Mouse (Mus musculus) forebrain, embryonic 13.5 days (tissue): ENCODE measurements around the gene Acat3. TPM values are rescaled to one million over a fixed set of nuclear protein-coding genes. Genes with fewer than 3 reads are reported as not detected.
"Not testable (repeated sequence)": the region's sequence is repeated elsewhere in the genome, so short reads cannot be mapped to it uniquely, and the experiment has no call there.

Experiments used
- ATAC-seq: fragments of 200-750 bp; cut with Nextera tagmentation; 2 replicates; pipeline ENCODE4 v1.8.0; 2017
- H3K27ac ChIP-seq: fragments of 300-500 bp; sonication (generic); 2 replicates; pipeline ENCODE4 v1.5.1; 2015; ENCODE audit warnings: inconsistent platforms, mild to moderate bottlenecking, moderate library complexity
- H3K27me3 ChIP-seq: fragments of 300-500 bp; sonication (generic); 2 replicates; pipeline ENCODE4 v1.6.1; 2015; ENCODE audit warnings: mild to moderate bottlenecking, inconsistent platforms
- H3K36me3 ChIP-seq: fragments of 300-500 bp; sonication (generic); 2 replicates; pipeline ENCODE4 v1.6.1; 2015; ENCODE audit warnings: mild to moderate bottlenecking, inconsistent platforms; ENCODE audit not compliant: poor library complexity, severe bottlenecking
- H3K4me1 ChIP-seq: fragments of 300-500 bp; sonication (generic); 2 replicates; pipeline ENCODE4 v1.6.1; 2015; ENCODE audit warnings: inconsistent platforms
- H3K4me2 ChIP-seq: fragments of 300-500 bp; sonication (generic); 2 replicates; pipeline ENCODE4 v1.6.1; 2015; ENCODE audit warnings: inconsistent platforms, mild to moderate bottlenecking, moderate library complexity
- H3K4me3 ChIP-seq: fragments of 300-500 bp; sonication (generic); 2 replicates; pipeline ENCODE4 v1.5.1; 2015; ENCODE audit warnings: mild to moderate bottlenecking, inconsistent platforms
- H3K9ac ChIP-seq: fragments of 300-500 bp; sonication (generic); 2 replicates; pipeline ENCODE4 v1.6.1; 2015; ENCODE audit warnings: mild to moderate bottlenecking, inconsistent platforms
- H3K9me3 ChIP-seq: fragments of 300-500 bp; sonication (generic); replicated peaks from 2 replicates; pipeline ENCODE4 v1.6.1; 2016; ENCODE audit warnings: inconsistent platforms
- WGBS: fragments of 180-500 bp; shearing (Covaris S2); methylation state at CpG from one replicate; pipeline ENCODE4 v1.1.7; 2015; 5-methylcytosine and 5-hydroxymethylcytosine counted together
- polyA plus RNA-seq: library from polyadenylated mRNA; unstranded; fragments of >200 nt; fragmentation: Nextera tagmentation; extraction: Ambion mirVana; gene quantifications from 2 replicates; pipeline ENCODE4 v1.2.1, GENCODE M21; 2015

Acat3 gene
- polyA plus RNA-seq, 1 experiment from 2014 or later: 0.71 TPM

DNA sequence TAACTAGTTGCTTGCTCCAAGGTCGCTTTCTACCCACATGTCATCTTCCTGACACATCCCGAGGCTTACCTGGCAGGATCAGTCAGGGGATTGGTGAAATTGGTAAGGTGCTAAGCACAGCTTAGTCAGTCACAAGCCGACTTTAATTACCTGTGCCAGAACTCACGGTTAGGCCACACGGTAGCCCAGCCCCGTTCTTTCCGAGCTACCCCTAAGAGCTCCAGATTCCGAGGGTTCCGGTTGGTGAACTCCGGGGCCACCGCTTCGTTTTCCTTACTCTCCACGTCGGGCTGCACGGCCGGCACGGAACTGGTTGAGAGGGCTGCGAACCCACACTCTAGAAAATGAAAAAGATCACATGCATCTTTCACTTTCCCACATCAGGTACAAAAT is 24.9 kb downstream of the Acat3 start, which contains the start of gene Tcp1:
Gene Tcp1, plus strand, starts transcription at position 214 of the 393 bp plus-strand sequence.
- peaks cover 59% of the 10 kb centered on the region for H3K36me3 ChIP-seq
- H3K4me3 ChIP-seq: peak within 1 kb of the TSS; percentile 96
- peak within 1 kb of the TSS; percentile 79 for H3K27ac ChIP-seq
- peaks cover 21% of the 10 kb centered on the region for H3K4me1 ChIP-seq
- ATAC-seq: 0 out of 2 replicates have a peak, but pooled peaks have one; percentile 0
- peak within 1 kb of the TSS; percentile 90 for H3K4me2 ChIP-seq
- no peaks in the 10 kb centered on the region for H3K9me3 ChIP-seq
- peak within 1 kb of the TSS; percentile 98 for H3K9ac ChIP-seq
- no peaks in the 10 kb centered on the region for H3K27me3 ChIP-seq
- 1% methylated on average over 18 of the region's 18 CpGs for WGBS

DNA sequence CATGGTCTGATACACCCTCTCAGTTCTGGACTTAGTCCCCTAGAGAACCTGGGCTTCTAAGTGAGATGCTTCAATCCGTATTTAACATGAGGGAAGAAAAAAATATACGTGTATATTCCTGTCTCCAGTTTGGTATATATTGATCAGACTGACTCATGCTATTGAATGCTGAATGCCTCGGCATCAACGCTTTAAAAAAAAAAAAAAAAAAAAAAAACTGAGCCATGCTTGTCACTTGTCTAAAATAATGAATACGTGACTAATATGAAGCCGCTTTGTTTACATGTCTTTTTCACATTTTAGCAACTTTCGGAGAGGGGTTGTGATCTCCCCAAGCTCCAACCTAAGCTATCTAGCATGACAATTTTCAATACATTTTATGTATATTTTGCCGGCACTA is 30.0 kb downstream of the Acat3 start:
- Histone ChIP-seq H3K4me2 (no peak overlapping the region), H3K4me1 (peaks cover 8% of the 10 kb centered on the region), H3K36me3 (peaks cover 60% of the 10 kb centered on the region), H3K27ac (no peak overlapping the region), H3K27me3 (no peaks in the 10 kb centered on the region), H3K9ac (no peak overlapping the region), H3K4me3 (no peak overlapping the region), H3K9me3 (no peaks in the 10 kb centered on the region)
- ATAC-seq: no peak
- WGBS: 87% methylated on average over 8 of the region's 8 CpGs

DNA sequence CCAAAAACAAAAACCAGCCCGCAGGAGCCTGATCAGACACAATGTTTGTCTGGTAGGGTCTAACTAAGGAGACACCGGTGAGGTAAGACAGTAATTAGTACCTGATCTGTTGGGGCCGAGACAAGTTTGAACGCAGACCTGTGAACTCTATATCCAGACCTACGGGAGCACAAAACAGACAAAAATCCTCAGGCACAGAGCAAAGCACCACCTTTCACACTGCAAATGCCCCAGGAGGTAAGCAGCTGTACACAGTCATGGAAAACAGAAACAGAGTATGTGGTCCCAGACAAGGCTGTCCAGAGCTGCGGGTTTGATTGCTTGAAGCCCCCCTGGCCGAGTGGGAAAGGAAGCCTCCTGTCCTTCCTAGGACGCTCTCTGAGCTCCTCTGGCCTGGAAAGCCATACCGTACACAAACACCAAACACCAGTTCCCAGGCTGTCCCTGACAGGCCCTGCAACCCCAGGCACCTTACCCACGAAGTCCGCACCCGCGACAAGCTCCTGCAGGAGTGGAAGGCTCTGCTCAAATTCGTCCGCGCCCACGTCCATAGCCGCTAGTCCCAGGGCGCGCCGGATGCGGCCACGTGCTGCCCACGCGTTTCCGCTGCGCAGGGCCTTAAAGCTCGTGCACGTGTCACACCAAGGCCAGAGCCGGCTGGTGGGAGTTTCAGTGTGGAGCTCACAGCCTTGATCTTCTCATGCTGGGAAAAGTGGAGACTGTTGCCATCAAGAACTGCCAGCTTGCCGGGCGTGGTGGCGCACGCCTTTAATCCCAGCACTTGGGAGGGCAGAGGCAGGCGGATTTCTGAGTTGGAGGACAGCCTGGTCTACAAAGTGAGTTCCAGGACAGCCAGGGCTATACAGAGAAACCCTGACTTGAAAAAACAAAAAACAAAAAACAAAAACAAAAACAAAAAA is 30.8 kb downstream of the Acat3 start, which contains the start of gene Pnldc1:
Gene Pnldc1, minus strand, starts transcription at position 870 of the 920 bp plus-strand sequence.
- Histone ChIP-seq H3K9ac (no peak within 1 kb of the TSS), H3K36me3 (peaks cover 67% of the 10 kb centered on the region), H3K4me3 (no peak within 1 kb of the TSS), H3K4me1 (no peaks in the 10 kb centered on the region), H3K9me3 (no peaks in the 10 kb centered on the region), H3K27me3 (no peaks in the 10 kb centered on the region), H3K4me2 (no peak within 1 kb of the TSS), H3K27ac (no peak within 1 kb of the TSS)
- ATAC-seq: no peak
- 86% methylated on average over 35 of the region's 35 CpGs for WGBS

DNA sequence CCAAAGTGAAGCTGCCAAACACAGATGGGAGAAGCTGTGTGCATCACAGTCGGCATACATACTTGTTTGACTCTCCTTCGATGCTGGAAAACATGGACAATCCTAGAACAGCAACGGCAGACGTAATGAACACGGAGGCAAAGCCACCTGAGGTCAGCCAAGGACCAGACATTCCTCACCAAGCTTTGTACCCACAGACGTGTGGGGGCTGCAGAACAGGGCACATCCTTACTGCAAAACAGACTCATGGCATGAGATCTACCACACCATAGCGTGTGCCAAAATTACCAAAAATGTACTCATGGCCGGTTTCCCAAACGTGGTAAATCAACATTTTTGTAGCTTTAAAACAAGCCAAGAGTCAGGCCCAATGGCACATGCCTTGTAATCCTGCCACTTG is 34.0 kb downstream of the Acat3 start:
- WGBS: 93% methylated on average over 9 of the region's 9 CpGs
- H3K4me1 ChIP-seq: peaks cover 12% of the 10 kb centered on the region
- H3K27me3 ChIP-seq: no peaks in the 10 kb centered on the region
- no peak overlapping the region for H3K9ac ChIP-seq
- no peak for ATAC-seq
- H3K36me3 ChIP-seq: peaks cover 56% of the 10 kb centered on the region
- H3K4me3 ChIP-seq: no peak overlapping the region
- H3K4me2 ChIP-seq: no peak overlapping the region
- no peak overlapping the region for H3K27ac ChIP-seq
- H3K9me3 ChIP-seq: no peaks in the 10 kb centered on the region

- WGBS: 87% methylated on average over 4 of the region's 4 CpGs
- Histone ChIP-seq H3K4me1 (peaks cover 12% of the 10 kb centered on the region), H3K4me2 (no peak overlapping the region), H3K9me3 (no peaks in the 10 kb centered on the region), H3K9ac (no peak overlapping the region), H3K36me3 (peaks cover 51% of the 10 kb centered on the region), H3K27me3 (no peaks in the 10 kb centered on the region), H3K4me3 (no peak overlapping the region), H3K27ac (no peak overlapping the region)
- no peak for ATAC-seq
Observed at GRCm38 (mm10) chr17:12905810-12906209, 34.6 kb downstream of the Acat3 start.

DNA sequence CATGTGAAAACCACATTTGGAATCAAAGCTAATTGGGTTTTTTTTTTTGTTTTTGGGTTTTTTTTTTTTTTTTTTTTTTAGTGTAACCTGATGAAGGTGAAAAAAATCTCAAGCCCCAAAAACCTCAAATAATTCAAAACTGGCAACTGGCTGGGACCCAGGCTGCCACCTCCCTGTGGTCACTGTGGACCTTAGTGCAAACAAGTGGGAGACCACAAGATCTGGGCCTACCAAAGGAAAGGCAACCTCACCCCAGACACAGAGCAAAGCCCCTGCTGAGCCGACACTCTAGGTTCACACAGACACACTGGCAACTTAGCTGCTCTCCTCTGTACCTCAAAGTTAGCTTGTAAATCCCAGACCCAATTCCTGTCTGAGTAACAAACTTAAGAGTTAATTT is 36.1 kb downstream of the Acat3 start:
- ATAC-seq: no peak

GRCm38 (mm10) chr17:12903372-12904333 is 36.7 kb downstream of the Acat3 start:
- Histone ChIP-seq H3K4me1 (peaks cover 12% of the 10 kb centered on the region), H3K27me3 (no peaks in the 10 kb centered on the region), H3K4me2 (peak overlapping the region; percentile 9; the same call in 1 of the 2 replicates), H3K9ac (peak overlapping the region; percentile 26; the same call in 1 of the 2 replicates), H3K4me3 (no peak overlapping the region), H3K36me3 (peaks cover 51% of the 10 kb centered on the region), H3K9me3 (no peaks in the 10 kb centered on the region), H3K27ac (peak overlapping the region; percentile 83)
- WGBS: 8% methylated on average over 12 of the region's 12 CpGs
- peak; percentile 63 for ATAC-seq

More for the DNA sequence above, 36.1 kb downstream of the Acat3 start:
- H3K27me3 ChIP-seq: no peaks in the 10 kb centered on the region
- H3K9ac ChIP-seq: no peak overlapping the region
- peaks cover 12% of the 10 kb centered on the region for H3K4me1 ChIP-seq
- no peaks in the 10 kb centered on the region for H3K9me3 ChIP-seq
- peaks cover 48% of the 10 kb centered on the region for H3K36me3 ChIP-seq
- no peak overlapping the region for H3K27ac ChIP-seq
- 77% methylated on average over 1 of the region's 1 CpGs for WGBS
- H3K4me2 ChIP-seq: no peak overlapping the region
- no peak overlapping the region for H3K4me3 ChIP-seq

- Histone ChIP-seq H3K27ac (no peak overlapping the region), H3K9ac (no peak overlapping the region), H3K36me3 (peaks cover 51% of the 10 kb centered on the region), H3K27me3 (no peaks in the 10 kb centered on the region), H3K4me3 (no peak overlapping the region), H3K4me1 (peaks cover 12% of the 10 kb centered on the region), H3K4me2 (no peak overlapping the region), H3K9me3 (no peaks in the 10 kb centered on the region)
- no peak for ATAC-seq
- 96% methylated on average over 6 of the region's 6 CpGs for WGBS
Observed at GRCm38 (mm10) chr17:12902291-12902690, 38.1 kb downstream of the Acat3 start.

GRCm38 (mm10) chr17:12898607-12899006 is 41.8 kb downstream of the Acat3 start:
- H3K9me3 ChIP-seq, H3K4me3 ChIP-seq, H3K27me3 ChIP-seq, H3K9ac ChIP-seq, H3K4me2 ChIP-seq, H3K4me1 ChIP-seq: not testable (repeated sequence)
- Histone ChIP-seq H3K27ac (peak overlapping the region; percentile 78), H3K36me3 (peaks cover 30% of the 10 kb centered on the region)
- 37% methylated on average over 2 of the region's 2 CpGs for WGBS
- ATAC-seq: peak; percentile 69

DNA sequence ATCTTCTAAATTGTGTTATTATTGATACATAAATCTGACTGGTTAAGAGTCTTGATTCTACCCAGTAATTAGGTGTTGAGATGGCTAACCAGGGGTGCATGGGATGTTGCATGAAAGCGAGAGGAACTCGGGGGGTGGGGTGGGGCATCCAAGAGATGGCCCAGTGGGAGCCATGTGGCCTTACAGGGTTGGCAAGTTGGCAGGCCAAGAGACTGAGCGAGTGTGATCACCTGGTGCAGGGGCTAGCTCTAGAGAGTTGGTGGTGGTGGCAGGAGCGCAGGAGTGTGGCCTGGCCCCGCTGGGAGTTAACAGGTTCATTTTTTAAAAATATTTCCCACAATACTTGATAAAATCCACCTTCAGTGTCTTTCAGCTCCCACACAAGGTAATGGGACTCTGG is 42.7 kb downstream of the Acat3 start:
- ATAC-seq: peak; percentile 68; the same call in 1 of the 2 replicates
- Histone ChIP-seq H3K27ac (peak overlapping the region; percentile 16; the same call in 1 of the 2 replicates), H3K4me1 (no peaks in the 10 kb centered on the region), H3K27me3 (no peaks in the 10 kb centered on the region), H3K36me3 (peaks cover 26% of the 10 kb centered on the region), H3K4me2 (no peak overlapping the region), H3K4me3 (no peak overlapping the region), H3K9ac (no peak overlapping the region), H3K9me3 (no peaks in the 10 kb centered on the region)
- 83% methylated on average over 5 of the region's 5 CpGs for WGBS

- Histone ChIP-seq H3K4me2 (no peak overlapping the region), H3K27me3 (no peaks in the 10 kb centered on the region), H3K9ac (no peak overlapping the region), H3K27ac (no peak overlapping the region), H3K9me3 (no peaks in the 10 kb centered on the region), H3K4me3 (no peak overlapping the region), H3K36me3 (peaks cover 38% of the 10 kb centered on the region; the same call in 1 of the 2 replicates), H3K4me1 (no peaks in the 10 kb centered on the region)
- no peak for ATAC-seq
- WGBS: 91% methylated on average over 9 of the region's 9 CpGs
Observed at GRCm38 (mm10) chr17:12892033-12892432, 48.4 kb downstream of the Acat3 start.
